9 mouse cellular contexts compared by ENCODE assay signal in genomic region chr10:44177365-44177764, GRCm38 (mm10). TPM values are rescaled to one million over a fixed set of nuclear protein-coding genes. Genes with fewer than 3 reads are reported as not detected.
DNase-seq lines count a peak whose midpoint lies in the region; ATAC-seq and TF ChIP-seq lines count a peak whose summit lies in the region.
"Had no signal": no experiment of that assay in that cellular context is flagged by ENCODE, and none has a peak within 500 bp of the region (broad histone marks: within the 10 kb centered on the region; RNA-seq: fewer than 3 reads in every experiment).

No protein-coding gene starts in this region.

- peak; percentile 87 for TF ChIP-seq CTCF in heart, adult 2 months (IDR thresholded peaks at IDR 0.05)
- peak; percentile 82 for TF ChIP-seq CTCF in liver, postnatal 0 days (IDR thresholded peaks at IDR 0.05; ENCODE audit: low read depth)

- DNase-seq in heart, adult 2 months: no peak
- DNase-seq in heart, postnatal 4 days: no peak
- peak; percentile 79 for DNase-seq in 416B (ENCODE audit: low read depth)
- peak; percentile 48 for DNase-seq in brain, adult 2 months (ENCODE audit: low read depth, low spot score)
- DNase-seq in liver, postnatal 0 days: no peak
- no peak for DNase-seq in right cerebral cortex, postnatal 10 days (ENCODE audit: low spot score in 2 of 2)
- no peak for DNase-seq in right cerebral cortex, postnatal 14 days
- DNase-seq in left cerebral cortex, postnatal 36 days (ENCODE audit: low spot score in 2 of 2): no peak

- no peak overlapping the region for H3K27ac ChIP-seq in heart, adult 2 months
- no peak overlapping the region for H3K27ac ChIP-seq in liver, postnatal 0 days (ENCODE audit: low read depth)

- no peak overlapping the region for H3K9ac ChIP-seq in heart, adult 2 months (ENCODE audit: low read depth, low read length)
- no peak overlapping the region for H3K9ac ChIP-seq in liver, postnatal 0 days (replicated peaks)

- H3K9me3 ChIP-seq in liver, postnatal 0 days (ENCODE audit: low read length): no peaks in the 10 kb centered on the region
- H3K9me3 ChIP-seq: megakaryocyte, embryonic 14.5 days had no signal

- H3K4me3 ChIP-seq in heart, adult 2 months: no peak overlapping the region
- H3K4me3 ChIP-seq in liver, postnatal 0 days (ENCODE audit: low read depth, low read length): no peak overlapping the region
- H3K4me3 ChIP-seq: megakaryocyte, embryonic 14.5 days had no signal

- H3K27me3 ChIP-seq in heart, adult 2 months (ENCODE audit: control insufficient read depth, insufficient read depth, low read length): no peaks in the 10 kb centered on the region
- H3K27me3 ChIP-seq in liver, postnatal 0 days (ENCODE audit: insufficient read depth, low read length): 0 out of 2 replicates have a peak, but pooled peaks cover 2% of the 10 kb centered on the region

- H3K4me1 ChIP-seq in heart, adult 2 months (ENCODE audit: control insufficient read depth, insufficient read depth, low read length): no peaks in the 10 kb centered on the region
- no peaks in the 10 kb centered on the region for H3K4me1 ChIP-seq in liver, postnatal 0 days (ENCODE audit: insufficient read depth)

- H3K79me2 ChIP-seq in heart, adult 2 months (replicated peaks; ENCODE audit: control insufficient read depth, insufficient read depth, low read length): no peaks in the 10 kb centered on the region

- 0% methylated on average over 1 of the region's 1 CpGs for WGBS in heart, adult 2 months
- WGBS in liver, postnatal 0 days (ENCODE audit: insufficient replicate concordance): 2% methylated on average over 1 of the region's 1 CpGs

- no peak for TF ChIP-seq POLR2A in heart, adult 2 months (IDR thresholded peaks at IDR 0.05; ENCODE audit: insufficient read depth, low read depth, low read length)

- no peak overlapping the region for H3K4me2 ChIP-seq in liver, postnatal 0 days (ENCODE audit: low read depth, low read length)

- TF ChIP-seq EP300 in heart, adult 2 months (IDR thresholded peaks at IDR 0.05; ENCODE audit: insufficient read depth, low read depth, low read length): no peak
- TF ChIP-seq EP300 in liver, postnatal 0 days (IDR thresholded peaks at IDR 0.05; ENCODE audit: low read depth): no peak

- no peaks in the 10 kb centered on the region for H3K36me3 ChIP-seq in heart, adult 2 months (ENCODE audit: control insufficient read depth, insufficient read depth, low read length)
- no peaks in the 10 kb centered on the region for H3K36me3 ChIP-seq in liver, postnatal 0 days (replicated peaks; ENCODE audit: insufficient read depth, low read length)

- ATAC-seq in liver, postnatal 0 days: peak; percentile 35; the same call in 1 of the 2 replicates

- intact Hi-C loops in heart, adult 2 months (cut with DNase I): no loop called here
- intact Hi-C loops in left cerebral cortex, postnatal 36 days (cut with DNase I): loop anchor here (5.0 kb wide), 1 partner anchor 225 kb away; no protein-coding TSS in a partner anchor

RNA-seq across cellular contexts. Expression of gene Crybg1, which starts 28.7 kb away (rescaled TPM):
- 1 to 10 TPM; 2.8 to 2.9 TPM for total RNA-seq in heart, adult 2 months (2021)
- 1.1 and 1.3 TPM in 2 replicates for polyA plus RNA-seq in heart, adult 2 months (2012; rRNA removed)
- total RNA-seq in heart, postnatal 4 days (2021): 1 to 10 TPM in 1 of 2 experiments, under 1 TPM in 1; 0.95 to 1.0 TPM
- polyA plus RNA-seq in liver, postnatal 0 days (2015; fragmentation: Nextera tagmentation; extraction: Ambion mirVana): 1.3 and 1.5 TPM in 2 replicates
- total RNA-seq in left cerebral cortex, postnatal 36 days (2021): under 1 TPM; 0.27 to 0.86 TPM

Comparison
In these comparisons a context has a peak if more than half of its experiments do, and no peak if none do; other contexts are left out.
1. DNase-seq: peak in 416B (single experiment) and brain, adult 2 months (single experiment); none in heart, adult 2 months (0 of 2), heart, postnatal 4 days (single experiment), liver, postnatal 0 days (single experiment), right cerebral cortex, postnatal 10 days (0 of 2), right cerebral cortex, postnatal 14 days (single experiment) and left cerebral cortex, postnatal 36 days (0 of 2).